ENCODE assay signal across 8 mouse cellular contexts in the genomic region with DNA sequence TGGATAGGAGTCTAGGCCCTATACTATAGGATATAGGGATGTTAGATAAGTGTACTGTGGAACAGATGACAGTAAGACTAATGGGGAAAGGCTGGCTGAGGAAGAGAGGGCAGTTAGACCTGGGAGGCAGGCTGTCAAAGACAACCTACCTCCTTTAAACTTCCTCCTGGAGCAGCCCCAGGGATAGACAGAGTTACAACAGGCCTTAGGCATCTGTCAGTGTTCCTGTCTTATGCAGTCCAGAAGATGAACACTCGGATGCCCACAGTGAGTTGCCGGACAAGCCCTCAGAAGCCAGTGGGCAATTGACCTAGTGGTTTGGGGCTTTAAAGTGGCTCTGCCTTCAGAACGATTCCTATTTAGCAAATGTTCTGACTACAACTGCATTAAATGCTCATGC. TPM values are rescaled to one million over a fixed set of nuclear protein-coding genes. Genes with fewer than 3 reads are reported as not detected.
DNase-seq lines count a peak whose midpoint lies in the region; ATAC-seq and TF ChIP-seq lines count a peak whose summit lies in the region.

No protein-coding gene starts in this region.

- peaks cover 1% of the 10 kb centered on the region for H3K4me1 ChIP-seq in ES-Bruce4 (ENCODE audit: control insufficient read depth, insufficient read depth, low read length)
- H3K4me1 ChIP-seq in liver, postnatal 0 days (ENCODE audit: insufficient read depth) = peaks cover 2% of the 10 kb centered on the region; the same call in 1 of the 2 replicates

- DNase-seq in cerebellum, adult 8-10 months = peak; percentile 5
- no peak for DNase-seq in cerebellum, adult 9-11 months
- DNase-seq in liver, postnatal 0 days = peak; percentile 12
- no peak for DNase-seq in adrenal gland, postnatal 14 days
- no peak for DNase-seq in spleen, postnatal 36 days (ENCODE audit: low spot score in 2 of 2)
- no peak for DNase-seq in kidney, postnatal 25 days

- H3K9ac ChIP-seq in ES-Bruce4 (ENCODE audit: low read depth, poor library complexity, severe bottlenecking) = no peak overlapping the region
- 0 out of 2 replicates have a peak overlapping the region, but pooled peaks have one; percentile 11 for H3K9ac ChIP-seq in liver, postnatal 0 days (replicated peaks)

- peak overlapping the region; percentile 64 for H3K4me2 ChIP-seq in liver, postnatal 0 days (ENCODE audit: low read depth, low read length)

- H3K4me3 ChIP-seq in ES-Bruce4 (ENCODE audit: low read depth, low read length) = peak overlapping the region; percentile 3; the same call in 1 of the 2 replicates
- peak overlapping the region; percentile 17; the same call in 1 of the 2 replicates for H3K4me3 ChIP-seq in liver, postnatal 0 days (ENCODE audit: low read depth, low read length)

- no peaks in the 10 kb centered on the region for H3K36me3 ChIP-seq in ES-Bruce4 (ENCODE audit: control insufficient read depth, insufficient read depth, low read length, poor library complexity, severe bottlenecking)
- H3K36me3 ChIP-seq in liver, postnatal 0 days (replicated peaks; ENCODE audit: insufficient read depth, low read length) = no peaks in the 10 kb centered on the region

- peak; percentile 21; the same call in 1 of the 2 replicates for ATAC-seq in granulocyte monocyte progenitor cell, adult 5-6 weeks (replicated peaks; ENCODE audit: poor library complexity, severe bottlenecking)
- 0 out of 2 replicates have a peak, but pooled peaks have one; percentile 12 for ATAC-seq in liver, postnatal 0 days

- TF ChIP-seq EP300 in ES-Bruce4 (IDR thresholded peaks at IDR 0.05; ENCODE audit: insufficient read depth, low read depth, low read length) = no peak
- TF ChIP-seq EP300 in liver, postnatal 0 days (IDR thresholded peaks at IDR 0.05; ENCODE audit: low read depth) = no peak

- no peaks in the 10 kb centered on the region for H3K9me3 ChIP-seq in ES-Bruce4 (replicated peaks; ENCODE audit: control insufficient read depth, insufficient read depth, low read length, poor library complexity, severe bottlenecking)
- no peaks in the 10 kb centered on the region for H3K9me3 ChIP-seq in liver, postnatal 0 days (ENCODE audit: low read length)

- no peaks in the 10 kb centered on the region for H3K27me3 ChIP-seq in ES-Bruce4 (ENCODE audit: control insufficient read depth, insufficient read depth, low read length, poor library complexity, severe bottlenecking)
- H3K27me3 ChIP-seq in liver, postnatal 0 days (ENCODE audit: insufficient read depth, low read length) = no peaks in the 10 kb centered on the region

- peak overlapping the region; percentile 51 for H3K27ac ChIP-seq in ES-Bruce4 (ENCODE audit: insufficient read depth, low read length)
- peak overlapping the region; percentile 86 for H3K27ac ChIP-seq in liver, postnatal 0 days (ENCODE audit: low read depth)

- WGBS in liver, postnatal 0 days (ENCODE audit: insufficient replicate concordance) = 33% methylated on average over 3 of the region's 3 CpGs

- no peak for TF ChIP-seq CTCF in ES-Bruce4 (IDR thresholded peaks at IDR 0.05; ENCODE audit: low read depth, low read length)
- no peak for TF ChIP-seq CTCF in liver, postnatal 0 days (IDR thresholded peaks at IDR 0.05; ENCODE audit: low read depth)

- TF ChIP-seq POLR2A in ES-Bruce4 (IDR thresholded peaks at IDR 0.05; ENCODE audit: insufficient read depth, low read length) = no peak

RNA-seq across cellular contexts. Expression of a gene that starts 19.8 kb away (rescaled TPM):
- polyA plus RNA-seq in ES-Bruce4 (2011; ENCODE audit: insufficient read depth, insufficient read length, low read depth, missing spikeins) = 11.3 and 11.6 TPM in 2 replicates
- 0.26 and 0.68 TPM in 2 replicates for total RNA-seq in granulocyte monocyte progenitor cell, adult 5-6 weeks (2014; fragmentation: Nextera tagmentation)
- 0.82 and 3.3 TPM in 2 replicates for total RNA-seq in granulocyte monocyte progenitor cell, adult 5-6 weeks (2017)
- 2.0 and 2.1 TPM in 2 replicates for polyA plus RNA-seq in liver, postnatal 0 days (2015; fragmentation: Nextera tagmentation; extraction: Ambion mirVana)
- total RNA-seq in adrenal gland, postnatal 14 days (2021) = 1.0 and 1.3 TPM in 2 replicates

RNA-seq across cellular contexts. Expression of a gene that starts 42.5 kb away (rescaled TPM):
- polyA plus RNA-seq in ES-Bruce4 (2011; ENCODE audit: insufficient read depth, insufficient read length, low read depth, missing spikeins) = 45.4 and 46.8 TPM in 2 replicates
- 57.5 and 61.6 TPM in 2 replicates for total RNA-seq in granulocyte monocyte progenitor cell, adult 5-6 weeks (2014; fragmentation: Nextera tagmentation)
- 128 and 151 TPM in 2 replicates for total RNA-seq in granulocyte monocyte progenitor cell, adult 5-6 weeks (2017)
- 4.6 and 5.3 TPM in 2 replicates for polyA plus RNA-seq in liver, postnatal 0 days (2015; fragmentation: Nextera tagmentation; extraction: Ambion mirVana)
- total RNA-seq in adrenal gland, postnatal 14 days (2021) = 16.1 and 18.3 TPM in 2 replicates

Comparison
In these comparisons a context has a peak if more than half of its experiments do, and no peak if none do; other contexts are left out.
1. DNase-seq: peak in cerebellum, adult 8-10 months (single experiment) and liver, postnatal 0 days (single experiment); none in cerebellum, adult 9-11 months (single experiment), adrenal gland, postnatal 14 days (single experiment), spleen, postnatal 36 days (0 of 2) and kidney, postnatal 25 days (0 of 2).